Mouse (Mus musculus) kidney, postnatal 0 days (tissue): Measurements from ENCODE around the gene Aamp. TPM values are rescaled to one million over a fixed set of nuclear protein-coding genes. Genes with fewer than 3 reads are reported as not detected.

Experiments
- ATAC-seq: fragments of 200-750 bp; cut with Nextera tagmentation; replicated peaks from 2 replicates; pipeline ENCODE4 v1.8.0; 2017; ENCODE audit warnings: low read depth, moderate number of reproducible peaks, moderate TSS enrichment, moderate library complexity; ENCODE audit not compliant: low FRiP score
- DNase-seq: peaks from one replicate; pipeline ENCODE4 v3.0.0-alpha.2; 2016; ENCODE audit warnings: low spot score
- H3K27ac ChIP-seq: fragments of 300-500 bp; sonication (generic); 2 replicates; pipeline ENCODE4 v1.5.1; 2014; ENCODE audit warnings: mild to moderate bottlenecking
- H3K27me3 ChIP-seq: fragments of 300-500 bp; sonication (generic); 2 replicates; pipeline ENCODE4 v1.6.1; 2014; ENCODE audit warnings: low read length, mixed read lengths; ENCODE audit not compliant: insufficient read depth
- H3K36me3 ChIP-seq: fragments of 300-500 bp; sonication (generic); 2 replicates; pipeline ENCODE4 v1.6.1; 2014; ENCODE audit warnings: low read length, mixed read lengths; ENCODE audit not compliant: insufficient read depth
- H3K4me1 ChIP-seq: fragments of 300-500 bp; sonication (generic); replicated peaks from 2 replicates; pipeline ENCODE4 v1.6.1; 2014; ENCODE audit warnings: antibody characterized with exemption, low read length, mixed read lengths; ENCODE audit not compliant: insufficient read depth
- H3K4me2 ChIP-seq: fragments of 300-500 bp; sonication (generic); 2 replicates; pipeline ENCODE4 v1.6.1; 2014; ENCODE audit warnings: mild to moderate bottlenecking, low read length, moderate library complexity, mixed read lengths
- H3K4me3 ChIP-seq: fragments of 300-500 bp; sonication (generic); replicated peaks from 2 replicates; pipeline ENCODE4 v1.5.1; 2014; ENCODE audit warnings: low read depth, low read length
- H3K9ac ChIP-seq: fragments of 300-500 bp; sonication (generic); 2 replicates; pipeline ENCODE4 v1.6.1; 2014; ENCODE audit warnings: low read depth, low read length
- H3K9me3 ChIP-seq: fragments of 300-500 bp; sonication (generic); replicated peaks from 2 replicates; pipeline ENCODE4 v1.6.1; 2016; ENCODE audit warnings: low read length, inconsistent platforms, mixed read lengths
- CTCF ChIP-seq: IDR thresholded peaks from 2 replicates; pipeline ENCODE4 v1.5.1; 2016; ENCODE audit warnings: antibody characterized with exemption, low read depth, mild to moderate bottlenecking, moderate library complexity
- WGBS: fragments of 180-500 bp; shearing (Covaris S2); extraction: QIAGEN DNeasy Blood & Tissue Kit; methylation state at CpG from one replicate; pipeline ENCODE4 v1.1.7; 2014; 5-methylcytosine and 5-hydroxymethylcytosine counted together
- polyA plus RNA-seq: library from polyadenylated mRNA; unstranded; fragments of >200 nt; fragmentation: Nextera tagmentation; extraction: Ambion mirVana; gene quantifications from 2 replicates; pipeline ENCODE4 v1.2.1, GENCODE M21; 2015

Aamp gene
- polyA plus RNA-seq, 1 experiment from 2014 or later = 248 TPM

GRCm38 (mm10) chr1:74296477-74296876, 11.9 kb upstream of the Aamp start:
- peak overlapping the region; percentile 92 for H3K27ac ChIP-seq
- H3K9me3 ChIP-seq = no peaks in the 10 kb centered on the region
- WGBS = 14% methylated on average over 6 of the region's 6 CpGs
- DNase-seq (peak; percentile 89), ATAC-seq (peak; percentile 24; the same call in 1 of the 2 replicates)
- peak overlapping the region; percentile 38 for H3K4me2 ChIP-seq
- peaks cover 14% of the 10 kb centered on the region for H3K36me3 ChIP-seq
- no peak overlapping the region for H3K4me3 ChIP-seq
- H3K27me3 ChIP-seq = no peaks in the 10 kb centered on the region
- H3K4me1 ChIP-seq = peaks cover 41% of the 10 kb centered on the region
- no peak for TF ChIP-seq CTCF
- H3K9ac ChIP-seq = peak overlapping the region; percentile 44; the same call in 1 of the 2 replicates

- Histone ChIP-seq H3K4me3 (no peak overlapping the region), H3K27ac (peak overlapping the region; percentile 92), H3K4me2 (peak overlapping the region; percentile 38), H3K9ac (peak overlapping the region; percentile 44), H3K27me3 (no peaks in the 10 kb centered on the region), H3K36me3 (peaks cover 15% of the 10 kb centered on the region), H3K4me1 (peaks cover 39% of the 10 kb centered on the region), H3K9me3 (no peaks in the 10 kb centered on the region)
- no peak for TF ChIP-seq CTCF
- 4% methylated on average over 9 of the region's 9 CpGs for WGBS
- peak; percentile 96 for DNase-seq
- peak; percentile 88 for ATAC-seq
These were observed 11.1 kb upstream of the Aamp start for GRCm38 (mm10) chr1:74295456-74296171.

- Histone ChIP-seq H3K4me2 (peak overlapping the region; percentile 38), H3K9me3 (no peaks in the 10 kb centered on the region), H3K27ac (peak overlapping the region; percentile 92), H3K36me3 (peaks cover 21% of the 10 kb centered on the region), H3K27me3 (no peaks in the 10 kb centered on the region), H3K4me1 (peaks cover 39% of the 10 kb centered on the region), H3K4me3 (no peak overlapping the region), H3K9ac (no peak overlapping the region)
- TF ChIP-seq CTCF = no peak
- DNase-seq = no peak
- no peak for ATAC-seq
- WGBS = 82% methylated on average over 6 of the region's 6 CpGs
These were observed 10.4 kb upstream of the Aamp start for GRCm38 (mm10) chr1:74294733-74295455.

- Histone ChIP-seq H3K4me3 (no peak overlapping the region), H3K27ac (no peak overlapping the region), H3K4me1 (peaks cover 39% of the 10 kb centered on the region), H3K36me3 (peaks cover 25% of the 10 kb centered on the region), H3K4me2 (no peak overlapping the region), H3K27me3 (no peaks in the 10 kb centered on the region), H3K9me3 (no peaks in the 10 kb centered on the region), H3K9ac (no peak overlapping the region)
- TF ChIP-seq CTCF = no peak
- ATAC-seq (no peak), DNase-seq (no peak)
- WGBS = 91% methylated on average over 3 of the region's 3 CpGs
These were observed 9.6 kb upstream of the Aamp start for GRCm38 (mm10) chr1:74294090-74294643.

GRCm38 (mm10) chr1:74293306-74293960, 8.9 kb upstream of the Aamp start:
- ATAC-seq (no peak), DNase-seq (no peak)
- H3K27ac ChIP-seq = no peak overlapping the region
- H3K36me3 ChIP-seq = peaks cover 32% of the 10 kb centered on the region
- 79% methylated on average over 8 of the region's 8 CpGs for WGBS
- H3K4me1 ChIP-seq = peaks cover 33% of the 10 kb centered on the region
- no peaks in the 10 kb centered on the region for H3K9me3 ChIP-seq
- H3K4me3 ChIP-seq = no peak overlapping the region
- H3K9ac ChIP-seq = no peak overlapping the region
- no peak overlapping the region for H3K4me2 ChIP-seq
- H3K27me3 ChIP-seq = no peaks in the 10 kb centered on the region
- TF ChIP-seq CTCF = no peak

GRCm38 (mm10) chr1:74292331-74293020, 7.9 kb upstream of the Aamp start:
- H3K27ac ChIP-seq = no peak overlapping the region
- H3K4me2 ChIP-seq = no peak overlapping the region
- H3K27me3 ChIP-seq = no peaks in the 10 kb centered on the region
- no peak for TF ChIP-seq CTCF
- peaks cover 29% of the 10 kb centered on the region for H3K4me1 ChIP-seq
- H3K9ac ChIP-seq = no peak overlapping the region
- no peak overlapping the region for H3K4me3 ChIP-seq
- 85% methylated on average over 11 of the region's 11 CpGs for WGBS
- no peaks in the 10 kb centered on the region for H3K9me3 ChIP-seq
- no peak for ATAC-seq
- peaks cover 34% of the 10 kb centered on the region for H3K36me3 ChIP-seq
- DNase-seq = no peak
